Mouse (Mus musculus) heart, embryonic 11.5 days (tissue): Measurements from ENCODE around the gene Prok1. TPM values are rescaled to one million over a fixed set of nuclear protein-coding genes. Genes with fewer than 3 reads are reported as not detected.

ENCODE experiments used
- ATAC-seq: fragments of 200-750 bp; cut with Nextera tagmentation; replicated peaks from 2 replicates; pipeline ENCODE4 v1.8.0; 2017; ENCODE audit warnings: moderate library complexity; ENCODE audit not compliant: insufficient number of reproducible peaks, low FRiP score, low TSS enrichment
- H3K27ac ChIP-seq: fragments of 300-500 bp; sonication (generic); 2 replicates; pipeline ENCODE4 v1.5.1; 2014; ENCODE audit warnings: mild to moderate bottlenecking, low read depth, low read length
- H3K27me3 ChIP-seq: fragments of 300-500 bp; sonication (generic); 2 replicates; pipeline ENCODE4 v1.6.1; 2014; ENCODE audit warnings: mild to moderate bottlenecking, low read length, mixed read lengths; ENCODE audit not compliant: control insufficient read depth, insufficient read depth
- H3K36me3 ChIP-seq: fragments of 300-500 bp; sonication (generic); 2 replicates; pipeline ENCODE4 v1.6.1; 2014; ENCODE audit warnings: mild to moderate bottlenecking, low read length, moderate library complexity, mixed read lengths; ENCODE audit not compliant: control insufficient read depth, insufficient read depth
- H3K4me1 ChIP-seq: fragments of 300-500 bp; sonication (generic); 2 replicates; pipeline ENCODE4 v1.6.1; 2014; ENCODE audit warnings: low read length; ENCODE audit not compliant: control insufficient read depth, insufficient read depth
- H3K4me2 ChIP-seq: fragments of 300-500 bp; sonication (generic); 2 replicates; pipeline ENCODE4 v1.6.1; 2014; ENCODE audit warnings: mild to moderate bottlenecking, moderate library complexity
- H3K4me3 ChIP-seq: fragments of 300-500 bp; sonication (generic); 2 replicates; pipeline ENCODE4 v1.5.1; 2014; ENCODE audit warnings: low read depth, low read length
- H3K9ac ChIP-seq: fragments of 300-500 bp; sonication (generic); 2 replicates; pipeline ENCODE4 v1.6.1; 2014; ENCODE audit warnings: mild to moderate bottlenecking, low read depth, low read length, moderate library complexity
- H3K9me3 ChIP-seq: fragments of 300-500 bp; sonication (generic); replicated peaks from 2 replicates; pipeline ENCODE4 v1.6.1; 2016; ENCODE audit warnings: low read length; ENCODE audit not compliant: control insufficient read depth
- WGBS: fragments of 180-500 bp; shearing (Covaris S2); extraction: QIAGEN DNeasy Blood & Tissue Kit; methylation state at CpG from one replicate; pipeline ENCODE4 v1.1.7; 2014; ENCODE audit not compliant: insufficient replicate concordance; 5-methylcytosine and 5-hydroxymethylcytosine counted together
- polyA plus RNA-seq: library from polyadenylated mRNA; unstranded; fragments of >200 nt; fragmentation: Nextera tagmentation; extraction: Ambion mirVana; gene quantifications from 2 replicates; pipeline ENCODE4 v1.2.1, GENCODE M21; 2014

Prok1 gene
- polyA plus RNA-seq, 1 experiment from 2014 or later: not detected

GRCm38 (mm10) chr3:107214606-107215005 lies 24.9 kb downstream of the Prok1 start:
- H3K27me3 ChIP-seq: no peaks in the 10 kb centered on the region; the same call in 1 of the 2 replicates
- H3K9ac ChIP-seq: no peak overlapping the region
- H3K4me1 ChIP-seq: no peaks in the 10 kb centered on the region
- H3K27ac ChIP-seq: no peak overlapping the region
- ATAC-seq: no peak
- no peak overlapping the region for H3K4me2 ChIP-seq
- WGBS: 77% methylated on average over 5 of the region's 5 CpGs
- no peaks in the 10 kb centered on the region for H3K9me3 ChIP-seq
- H3K4me3 ChIP-seq: no peak overlapping the region
- no peaks in the 10 kb centered on the region for H3K36me3 ChIP-seq

GRCm38 (mm10) chr3:107207625-107208253 lies 31.8 kb downstream of the Prok1 start:
- no peak overlapping the region for H3K27ac ChIP-seq
- H3K4me3 ChIP-seq: no peak overlapping the region
- H3K9me3 ChIP-seq: no peaks in the 10 kb centered on the region
- no peaks in the 10 kb centered on the region; the same call in 1 of the 2 replicates for H3K27me3 ChIP-seq
- H3K9ac ChIP-seq: no peak overlapping the region
- H3K36me3 ChIP-seq: no peaks in the 10 kb centered on the region
- no peak for ATAC-seq
- 62% methylated on average over 7 of the region's 7 CpGs for WGBS
- no peak overlapping the region for H3K4me2 ChIP-seq
- peaks cover 4% of the 10 kb centered on the region; the same call in 1 of the 2 replicates for H3K4me1 ChIP-seq

GRCm38 (mm10) chr3:107206490-107207150 lies 32.9 kb downstream of the Prok1 start:
- Histone ChIP-seq H3K4me1 (peaks cover 4% of the 10 kb centered on the region; the same call in 1 of the 2 replicates), H3K27me3 (no peaks in the 10 kb centered on the region; the same call in 1 of the 2 replicates), H3K9ac (no peak overlapping the region), H3K4me2 (no peak overlapping the region), H3K9me3 (no peaks in the 10 kb centered on the region), H3K27ac (no peak overlapping the region), H3K4me3 (no peak overlapping the region), H3K36me3 (no peaks in the 10 kb centered on the region)
- WGBS: 46% methylated on average over 4 of the region's 4 CpGs
- ATAC-seq: no peak

GRCm38 (mm10) chr3:107205994-107206393 lies 33.5 kb downstream of the Prok1 start:
- no peaks in the 10 kb centered on the region for H3K36me3 ChIP-seq
- H3K4me1 ChIP-seq: peaks cover 4% of the 10 kb centered on the region; the same call in 1 of the 2 replicates
- H3K4me3 ChIP-seq: no peak overlapping the region
- 8% methylated on average over 4 of the region's 4 CpGs for WGBS
- H3K4me2 ChIP-seq: no peak overlapping the region
- H3K27ac ChIP-seq: no peak overlapping the region
- no peaks in the 10 kb centered on the region for H3K9me3 ChIP-seq
- H3K9ac ChIP-seq: no peak overlapping the region
- H3K27me3 ChIP-seq: no peaks in the 10 kb centered on the region; the same call in 1 of the 2 replicates
- no peak for ATAC-seq

- Histone ChIP-seq H3K4me3 (no peak overlapping the region), H3K27ac (no peak overlapping the region), H3K4me2 (no peak overlapping the region), H3K9me3 (no peaks in the 10 kb centered on the region), H3K4me1 (peaks cover 4% of the 10 kb centered on the region; the same call in 1 of the 2 replicates), H3K36me3 (no peaks in the 10 kb centered on the region), H3K27me3 (no peaks in the 10 kb centered on the region; the same call in 1 of the 2 replicates), H3K9ac (no peak overlapping the region)
- ATAC-seq: no peak
Measured at GRCm38 (mm10) chr3:107205170-107205569, 34.3 kb downstream of the Prok1 start.

GRCm38 (mm10) chr3:107204413-107204812 lies 35.1 kb downstream of the Prok1 start:
- WGBS: 67% methylated on average over 3 of the region's 3 CpGs
- Histone ChIP-seq H3K27me3 (no peaks in the 10 kb centered on the region; the same call in 1 of the 2 replicates), H3K9me3 (no peaks in the 10 kb centered on the region), H3K4me2 (no peak overlapping the region), H3K36me3 (no peaks in the 10 kb centered on the region), H3K27ac (no peak overlapping the region), H3K4me3 (no peak overlapping the region), H3K4me1 (peaks cover 4% of the 10 kb centered on the region; the same call in 1 of the 2 replicates), H3K9ac (no peak overlapping the region)
- no peak for ATAC-seq

GRCm38 (mm10) chr3:107201310-107202180 lies 38.0 kb downstream of the Prok1 start:
- Histone ChIP-seq H3K9me3 (no peaks in the 10 kb centered on the region), H3K9ac (no peak overlapping the region), H3K4me2 (no peak overlapping the region), H3K27ac (no peak overlapping the region), H3K4me1 (no peaks in the 10 kb centered on the region), H3K27me3 (no peaks in the 10 kb centered on the region; the same call in 1 of the 2 replicates), H3K4me3 (no peak overlapping the region), H3K36me3 (no peaks in the 10 kb centered on the region)
- ATAC-seq: no peak
- WGBS: 40% methylated on average over 9 of the region's 9 CpGs

- Histone ChIP-seq H3K9me3 (no peaks in the 10 kb centered on the region), H3K27ac (no peak overlapping the region), H3K4me2 (no peak overlapping the region), H3K27me3 (no peaks in the 10 kb centered on the region), H3K4me1 (no peaks in the 10 kb centered on the region), H3K4me3 (no peak overlapping the region), H3K9ac (no peak overlapping the region), H3K36me3 (no peaks in the 10 kb centered on the region)
- WGBS: 41% methylated on average over 6 of the region's 6 CpGs
- ATAC-seq: no peak
Measured at GRCm38 (mm10) chr3:107188226-107188899, 51.1 kb downstream of the Prok1 start.
